Mouse (Mus musculus): ENCODE measurements around the gene Olfr1418.

DNA sequence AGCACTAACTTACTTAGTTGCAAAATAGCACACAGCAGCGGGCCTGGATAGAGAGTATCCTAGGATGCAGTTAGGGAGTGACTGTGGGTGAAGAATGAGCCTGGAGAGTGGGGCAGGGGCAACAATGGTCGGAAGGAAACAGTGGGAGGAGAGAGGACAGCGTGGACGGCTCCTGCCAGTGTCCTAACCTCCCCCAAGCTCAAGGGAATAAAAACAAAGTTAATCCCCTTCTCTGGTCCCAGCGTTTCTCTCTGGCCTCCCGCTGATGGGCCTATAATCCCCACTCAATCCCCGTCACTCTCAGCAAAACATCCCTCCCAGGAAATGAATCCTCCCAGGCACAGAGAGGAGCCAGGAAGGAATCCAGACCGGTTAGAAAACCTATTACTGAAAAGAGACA, 47.2 kb downstream of the Olfr1418 start:
- TF ChIP-seq GATA1 (IDR thresholded peaks at IDR 0.05; ENCODE audit: borderline replicate concordance, low read length), result no peak
- TF ChIP-seq FLI1 (IDR thresholded peaks at IDR 0.05; ENCODE audit: low read length), result no peak
